Mouse (Mus musculus) midbrain, embryonic 13.5 days (tissue): ENCODE measurements at regions not wholly inside any gene's neighbourhood (a gene's known extent, or its start where the extent isn't known, plus 50 kb on each side); places are given as distances from the start of the nearest gene placed in this dataset.

Experiments
- ATAC-seq: fragments of 200-750 bp; cut with Nextera tagmentation; 2 replicates; pipeline ENCODE4 v1.8.0; 2017; ENCODE audit warnings: mild to moderate bottlenecking, moderate TSS enrichment, moderate library complexity
- H3K27ac ChIP-seq: fragments of 300-500 bp; sonication (generic); 2 replicates; pipeline ENCODE4 v1.5.1; 2015; ENCODE audit warnings: inconsistent platforms, mild to moderate bottlenecking, moderate library complexity
- H3K27me3 ChIP-seq: fragments of 300-500 bp; sonication (generic); 2 replicates; pipeline ENCODE4 v1.6.1; 2015; ENCODE audit warnings: mild to moderate bottlenecking, inconsistent platforms
- H3K36me3 ChIP-seq: fragments of 300-500 bp; sonication (generic); 2 replicates; pipeline ENCODE4 v1.6.1; 2015; ENCODE audit warnings: mild to moderate bottlenecking, inconsistent platforms
- H3K4me1 ChIP-seq: fragments of 300-500 bp; sonication (generic); replicated peaks from 2 replicates; pipeline ENCODE4 v1.6.1; 2015; ENCODE audit warnings: inconsistent platforms
- H3K4me2 ChIP-seq: fragments of 300-500 bp; sonication (generic); replicated peaks from 2 replicates; pipeline ENCODE4 v1.6.1; 2015; ENCODE audit warnings: moderate library complexity, mild to moderate bottlenecking, inconsistent platforms
- H3K4me3 ChIP-seq: fragments of 300-500 bp; sonication (generic); replicated peaks from 2 replicates; pipeline ENCODE4 v1.5.1; 2015; ENCODE audit warnings: mild to moderate bottlenecking, inconsistent platforms
- H3K9ac ChIP-seq: fragments of 300-500 bp; sonication (generic); replicated peaks from 2 replicates; pipeline ENCODE4 v1.6.1; 2015; ENCODE audit warnings: mild to moderate bottlenecking, inconsistent platforms
- H3K9me3 ChIP-seq: fragments of 300-500 bp; sonication (generic); 2 replicates; pipeline ENCODE4 v1.6.1; 2016; ENCODE audit warnings: mild to moderate bottlenecking, inconsistent platforms
- WGBS: fragments of 180-500 bp; shearing (Covaris S2); methylation state at CpG from one replicate; pipeline ENCODE4 v1.1.7; 2015; 5-methylcytosine and 5-hydroxymethylcytosine counted together

- Histone ChIP-seq H3K9ac (no peak overlapping the region), H3K27ac (no peak overlapping the region), H3K4me2 (no peak overlapping the region), H3K9me3 (no peaks in the 10 kb centered on the region), H3K27me3 (no peaks in the 10 kb centered on the region), H3K36me3 (no peaks in the 10 kb centered on the region), H3K4me1 (no peaks in the 10 kb centered on the region), H3K4me3 (no peak overlapping the region)
- ATAC-seq: no peak
- WGBS: 90% methylated on average over 4 of the region's 4 CpGs
These were observed 606.3 kb upstream of the Dmac1 start for GRCm38 (mm10) chr4:75884371-75884770.

DNA sequence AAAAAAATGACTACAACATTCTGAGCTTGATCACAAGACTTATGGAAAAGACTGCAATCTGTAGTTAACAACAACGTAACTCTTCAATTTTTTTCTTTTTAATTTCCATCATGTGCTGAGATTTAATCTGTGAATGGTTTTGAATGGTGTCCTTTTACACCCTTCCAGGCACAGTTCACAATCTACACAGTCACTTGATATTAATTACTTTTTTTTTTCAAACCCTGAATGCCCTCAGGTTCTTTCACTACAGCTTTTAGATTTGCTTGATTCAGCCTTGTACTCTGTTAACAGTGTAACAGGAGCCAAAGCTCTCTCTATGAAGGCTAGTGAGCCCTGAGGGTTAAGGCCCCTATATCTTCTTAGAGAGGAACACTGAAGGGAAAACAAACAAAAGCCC lies 591.7 kb upstream of the Dmac1 start:
- H3K27ac ChIP-seq: no peak overlapping the region
- H3K9ac ChIP-seq: no peak overlapping the region
- no peak overlapping the region for H3K4me2 ChIP-seq
- H3K9me3 ChIP-seq: no peaks in the 10 kb centered on the region
- H3K4me1 ChIP-seq: no peaks in the 10 kb centered on the region
- H3K36me3 ChIP-seq: no peaks in the 10 kb centered on the region
- ATAC-seq: no peak
- no peaks in the 10 kb centered on the region for H3K27me3 ChIP-seq
- H3K4me3 ChIP-seq: no peak overlapping the region
- 88% methylated on average over 1 of the region's 1 CpGs for WGBS

- Histone ChIP-seq H3K4me3 (no peak overlapping the region), H3K4me2 (no peak overlapping the region), H3K27ac (no peak overlapping the region), H3K4me1 (peaks cover 6% of the 10 kb centered on the region), H3K9me3 (no peaks in the 10 kb centered on the region), H3K9ac (no peak overlapping the region), H3K27me3 (no peaks in the 10 kb centered on the region), H3K36me3 (no peaks in the 10 kb centered on the region)
- no peak for ATAC-seq
- 67% methylated on average over 2 of the region's 2 CpGs for WGBS
These were observed 583.0 kb upstream of the Dmac1 start for GRCm38 (mm10) chr4:75861076-75861475.

DNA sequence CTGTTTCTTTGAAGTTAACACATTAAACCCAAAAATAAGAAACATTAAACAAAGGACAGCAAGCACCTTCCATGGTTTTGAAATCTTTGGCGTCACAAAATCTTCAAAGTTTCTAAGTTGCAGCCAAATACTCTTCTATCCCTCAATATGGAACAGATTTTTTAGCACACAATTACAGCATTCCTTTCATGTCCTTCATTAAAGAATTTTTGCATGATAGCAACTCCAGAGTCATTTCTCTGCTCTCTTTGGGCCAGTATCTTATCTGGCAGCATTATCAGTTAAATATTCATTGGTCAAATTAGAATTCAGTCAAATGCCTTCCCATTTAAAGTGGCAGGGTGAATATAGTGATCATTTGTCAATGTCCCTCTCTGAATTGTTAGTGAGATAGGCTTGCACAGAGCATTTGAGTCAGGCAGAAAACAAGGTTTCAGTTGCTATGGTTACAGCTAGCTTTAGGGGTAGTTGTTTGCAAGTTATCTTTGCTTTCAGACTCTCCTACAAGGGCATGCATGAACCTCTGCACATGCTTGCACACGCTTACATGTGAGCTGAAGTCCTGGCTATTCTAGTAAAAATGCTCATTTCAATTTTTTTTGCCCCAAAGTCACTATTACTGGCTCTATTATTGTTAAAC lies 579.8 kb upstream of the Dmac1 start:
- no peak overlapping the region for H3K27ac ChIP-seq
- H3K4me1 ChIP-seq: peaks cover 11% of the 10 kb centered on the region
- no peak overlapping the region for H3K4me3 ChIP-seq
- H3K9ac ChIP-seq: no peak overlapping the region
- no peak overlapping the region for H3K4me2 ChIP-seq
- H3K27me3 ChIP-seq: no peaks in the 10 kb centered on the region
- H3K9me3 ChIP-seq: no peaks in the 10 kb centered on the region
- WGBS: 58% methylated on average over 2 of the region's 2 CpGs
- no peaks in the 10 kb centered on the region for H3K36me3 ChIP-seq
- peak; percentile 82 for ATAC-seq

GRCm38 (mm10) chr4:75855688-75856296 lies 577.7 kb upstream of the Dmac1 start:
- Histone ChIP-seq H3K4me1 (peaks cover 11% of the 10 kb centered on the region), H3K9me3 (no peaks in the 10 kb centered on the region), H3K27ac (no peak overlapping the region), H3K36me3 (no peaks in the 10 kb centered on the region), H3K4me2 (no peak overlapping the region), H3K9ac (no peak overlapping the region), H3K4me3 (no peak overlapping the region), H3K27me3 (no peaks in the 10 kb centered on the region)
- ATAC-seq: peak; percentile 49; the same call in 1 of the 2 replicates
- WGBS: 14% methylated on average over 6 of the region's 6 CpGs

DNA sequence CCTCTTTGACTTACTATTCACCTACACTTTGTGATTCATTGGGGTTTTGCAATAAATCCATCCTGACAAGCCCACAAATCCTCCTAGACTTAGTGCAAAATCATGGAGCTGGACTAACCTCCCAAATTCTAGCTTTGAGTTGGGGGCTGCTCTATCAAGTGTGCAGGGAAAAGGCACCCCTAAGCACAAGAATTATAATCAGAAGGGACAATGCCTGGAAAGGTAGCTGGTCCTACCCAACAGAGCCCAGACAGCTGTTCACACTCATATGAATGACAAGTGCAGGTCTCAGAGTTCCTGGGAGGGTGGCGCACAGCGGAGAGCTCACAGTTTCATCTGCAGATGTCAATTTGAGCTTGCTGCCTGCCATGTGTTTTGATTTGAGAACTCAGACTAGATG lies 572.2 kb upstream of the Dmac1 start:
- no peak overlapping the region for H3K27ac ChIP-seq
- no peaks in the 10 kb centered on the region for H3K4me1 ChIP-seq
- no peak overlapping the region for H3K4me2 ChIP-seq
- H3K4me3 ChIP-seq: no peak overlapping the region
- no peak for ATAC-seq
- no peaks in the 10 kb centered on the region for H3K27me3 ChIP-seq
- H3K36me3 ChIP-seq: no peaks in the 10 kb centered on the region
- no peak overlapping the region for H3K9ac ChIP-seq
- 83% methylated on average over 2 of the region's 2 CpGs for WGBS
- no peaks in the 10 kb centered on the region for H3K9me3 ChIP-seq

DNA sequence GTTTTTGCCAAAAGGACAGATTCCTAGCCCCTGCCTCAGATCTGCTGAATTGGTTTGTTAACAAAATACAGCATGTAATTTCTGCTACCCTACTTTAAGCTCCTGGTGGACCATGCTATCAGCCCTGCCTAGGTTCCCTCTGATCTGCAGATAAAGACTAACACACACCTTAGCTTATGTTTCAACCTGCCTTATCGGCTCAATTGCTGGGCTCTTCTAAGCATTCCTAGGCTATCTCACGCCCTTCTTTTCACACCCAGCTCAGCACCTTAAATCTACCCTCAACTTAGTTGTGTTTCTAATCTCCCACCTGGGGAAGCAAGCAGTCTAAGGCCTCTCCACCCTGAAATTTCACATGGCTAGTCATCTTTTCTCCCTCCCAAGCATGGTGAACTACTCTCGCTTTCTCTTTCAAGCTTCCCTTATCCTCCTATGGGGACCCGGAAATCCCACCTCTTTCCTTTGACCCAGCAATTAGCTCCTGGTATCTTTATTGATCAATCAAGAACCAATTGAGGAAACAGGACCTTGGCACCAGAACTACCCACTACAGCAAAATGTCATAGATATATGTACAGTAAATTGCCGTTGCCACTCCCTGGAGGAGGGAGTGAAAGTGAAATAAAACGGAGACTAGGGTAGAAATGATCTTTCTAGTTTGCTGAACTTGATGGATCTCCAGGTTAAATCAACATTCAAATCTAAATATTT lies 569.7 kb upstream of the Dmac1 start:
- 94% methylated on average over 6 of the region's 6 CpGs for WGBS
- no peak overlapping the region for H3K4me2 ChIP-seq

GRCm38 (mm10) chr4:75845021-75845420 lies 566.9 kb upstream of the Dmac1 start:
- Histone ChIP-seq H3K4me3 (no peak overlapping the region), H3K27me3 (no peaks in the 10 kb centered on the region), H3K9me3 (no peaks in the 10 kb centered on the region), H3K9ac (no peak overlapping the region), H3K4me1 (no peaks in the 10 kb centered on the region), H3K36me3 (no peaks in the 10 kb centered on the region), H3K27ac (no peak overlapping the region), H3K4me2 (no peak overlapping the region)
- 90% methylated on average over 3 of the region's 3 CpGs for WGBS
- no peak for ATAC-seq

More for the DNA sequence above, 569.7 kb upstream of the Dmac1 start:
- no peaks in the 10 kb centered on the region for H3K27me3 ChIP-seq
- no peak overlapping the region for H3K27ac ChIP-seq
- H3K4me3 ChIP-seq: no peak overlapping the region
- no peaks in the 10 kb centered on the region for H3K9me3 ChIP-seq
- no peaks in the 10 kb centered on the region for H3K4me1 ChIP-seq
- no peak for ATAC-seq
- no peaks in the 10 kb centered on the region for H3K36me3 ChIP-seq
- no peak overlapping the region for H3K9ac ChIP-seq

GRCm38 (mm10) chr4:75838619-75839018 lies 560.5 kb upstream of the Dmac1 start:
- H3K36me3 ChIP-seq: no peaks in the 10 kb centered on the region
- H3K4me1 ChIP-seq: no peaks in the 10 kb centered on the region
- 71% methylated on average over 4 of the region's 4 CpGs for WGBS
- H3K4me3 ChIP-seq: no peak overlapping the region
- no peak overlapping the region for H3K9ac ChIP-seq
- no peak overlapping the region for H3K4me2 ChIP-seq
- ATAC-seq: no peak
- no peak overlapping the region for H3K27ac ChIP-seq
- no peaks in the 10 kb centered on the region for H3K9me3 ChIP-seq
- no peaks in the 10 kb centered on the region for H3K27me3 ChIP-seq

- 78% methylated on average over 3 of the region's 3 CpGs for WGBS
- H3K9me3 ChIP-seq: no peaks in the 10 kb centered on the region
- no peak overlapping the region for H3K4me2 ChIP-seq
- no peak overlapping the region for H3K4me3 ChIP-seq
- H3K36me3 ChIP-seq: no peaks in the 10 kb centered on the region
- no peak overlapping the region for H3K27ac ChIP-seq
- no peak for ATAC-seq
- no peaks in the 10 kb centered on the region for H3K4me1 ChIP-seq
- H3K9ac ChIP-seq: no peak overlapping the region
- no peaks in the 10 kb centered on the region for H3K27me3 ChIP-seq
These were observed 549.1 kb upstream of the Dmac1 start for GRCm38 (mm10) chr4:75827082-75827711.

GRCm38 (mm10) chr4:75819193-75819603 lies 541.1 kb upstream of the Dmac1 start:
- Histone ChIP-seq H3K4me3 (no peak overlapping the region), H3K27ac (no peak overlapping the region), H3K36me3 (no peaks in the 10 kb centered on the region), H3K9me3 (no peaks in the 10 kb centered on the region), H3K9ac (no peak overlapping the region), H3K4me2 (no peak overlapping the region), H3K4me1 (no peaks in the 10 kb centered on the region), H3K27me3 (no peaks in the 10 kb centered on the region)
- WGBS: 76% methylated on average over 2 of the region's 2 CpGs
- ATAC-seq: no peak

DNA sequence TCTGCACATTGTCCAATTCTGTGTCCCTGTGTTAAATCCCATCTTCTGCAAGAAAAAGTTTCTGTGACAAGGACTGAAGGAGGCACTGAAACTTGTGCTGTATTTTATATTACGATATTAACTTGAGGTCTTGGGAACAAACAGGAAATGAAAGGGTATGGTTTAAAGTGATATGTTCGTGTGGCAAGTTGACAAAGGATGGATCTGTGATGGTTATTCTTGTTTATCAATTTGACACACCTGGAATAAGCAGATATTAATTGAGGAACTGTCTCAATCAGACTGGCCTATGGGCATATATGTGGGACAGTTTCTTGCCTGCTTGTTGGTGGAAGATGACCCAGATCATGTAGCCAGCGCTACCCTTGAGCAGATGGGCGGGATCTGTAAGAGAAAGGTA lies 537.9 kb upstream of the Dmac1 start:
- no peak for ATAC-seq
- Histone ChIP-seq H3K4me2 (no peak overlapping the region), H3K9me3 (no peaks in the 10 kb centered on the region), H3K4me1 (no peaks in the 10 kb centered on the region), H3K27me3 (no peaks in the 10 kb centered on the region), H3K9ac (no peak overlapping the region), H3K4me3 (no peak overlapping the region), H3K36me3 (no peaks in the 10 kb centered on the region), H3K27ac (no peak overlapping the region)
- 98% methylated on average over 4 of the region's 4 CpGs for whole genome bisulfite sequencing
